Mouse (Mus musculus): ENCODE measurements around the gene Luzp1.

The Luzp1 gene

GRCm38 (mm10) chr4:136469371-136469903, at the start of gene Luzp1:
Gene Luzp1 (plus strand): TSS chr4:136469761.
- DNase-seq (ENCODE audit: low read depth, low spot score), result peak; percentile 95

DNA sequence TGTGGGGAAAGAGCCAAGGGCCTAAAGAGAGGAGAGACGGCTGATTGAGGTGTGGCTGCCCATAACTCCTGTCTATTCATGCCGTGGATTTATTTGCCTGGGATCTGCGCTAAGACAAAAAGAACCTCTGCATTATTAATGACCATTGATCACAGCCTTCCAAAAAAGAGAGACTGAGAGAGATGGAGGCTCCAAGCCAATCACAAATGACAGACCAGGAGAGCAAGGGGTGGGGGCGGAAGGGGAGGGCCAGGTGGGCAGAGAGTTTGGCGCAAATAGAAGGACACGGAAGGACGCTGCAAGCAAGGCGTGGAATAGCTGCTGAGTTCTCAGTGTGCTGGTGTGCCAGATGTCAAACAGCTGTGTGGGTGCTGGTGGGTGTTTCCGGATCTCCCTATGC, 46.3 kb upstream of the Luzp1 start, which contains the start of gene Htr1d:
Gene Htr1d, plus strand, starts transcription at position 301 of the 400 bp plus-strand sequence.
- no peak for DNase-seq (ENCODE audit: low read depth, low spot score)

- DNase-seq (ENCODE audit: low read depth, low spot score), result no peak
Measured at GRCm38 (mm10) chr4:136424120-136424999, 45.2 kb upstream of the Luzp1 start.

GRCm38 (mm10) chr4:136425000-136425288, 44.6 kb upstream of the Luzp1 start:
- peak; percentile 37 for DNase-seq (ENCODE audit: low read depth, low spot score)

- no peak for DNase-seq (ENCODE audit: low read depth, low spot score)
Measured at GRCm38 (mm10) chr4:136430609-136431375, 38.8 kb upstream of the Luzp1 start.

GRCm38 (mm10) chr4:136431376-136431693, 38.2 kb upstream of the Luzp1 start:
- peak; percentile 79 for DNase-seq (ENCODE audit: low read depth, low spot score)

DNA sequence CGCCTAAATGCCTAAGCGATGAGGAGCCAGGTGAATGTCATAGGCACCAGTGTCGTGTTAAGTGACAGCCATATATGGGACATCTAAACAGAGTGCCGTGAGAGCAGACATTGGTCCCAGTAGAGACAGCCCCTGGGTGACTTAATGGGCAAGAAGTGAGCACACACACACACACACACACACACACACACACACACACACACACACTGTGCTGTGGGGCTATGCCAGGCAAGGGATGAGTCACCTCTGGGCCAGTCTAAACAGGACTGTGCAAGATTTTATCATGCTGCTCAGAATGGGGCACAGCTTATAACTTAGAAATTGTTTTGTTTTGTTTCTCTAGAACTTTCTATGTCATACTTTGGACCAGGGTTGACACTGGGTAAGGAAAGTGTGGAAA, 35.5 kb upstream of the Luzp1 start:
- DNase-seq (ENCODE audit: low read depth, low spot score), result no peak

DNA sequence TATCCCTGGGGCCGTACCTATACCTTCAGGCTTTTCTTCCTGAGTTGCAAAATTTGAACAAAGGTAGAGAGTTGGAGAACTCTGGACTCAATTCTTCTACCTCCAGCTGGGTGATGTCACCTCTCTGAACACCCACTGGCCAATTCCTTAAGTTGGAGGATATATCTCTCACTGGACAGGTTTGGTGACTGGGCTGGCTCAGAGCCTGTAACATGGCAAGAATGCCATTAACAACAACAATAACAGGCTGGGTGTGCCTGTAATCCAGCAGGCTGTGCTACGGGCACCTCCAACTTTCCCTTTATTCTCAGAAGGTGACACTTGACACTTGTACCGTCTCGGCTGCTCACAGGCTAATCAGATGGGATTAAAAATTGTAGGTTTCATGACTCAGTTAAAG, 30.5 kb upstream of the Luzp1 start:
- DNase-seq (ENCODE audit: low read depth, low spot score), result no peak

DNA sequence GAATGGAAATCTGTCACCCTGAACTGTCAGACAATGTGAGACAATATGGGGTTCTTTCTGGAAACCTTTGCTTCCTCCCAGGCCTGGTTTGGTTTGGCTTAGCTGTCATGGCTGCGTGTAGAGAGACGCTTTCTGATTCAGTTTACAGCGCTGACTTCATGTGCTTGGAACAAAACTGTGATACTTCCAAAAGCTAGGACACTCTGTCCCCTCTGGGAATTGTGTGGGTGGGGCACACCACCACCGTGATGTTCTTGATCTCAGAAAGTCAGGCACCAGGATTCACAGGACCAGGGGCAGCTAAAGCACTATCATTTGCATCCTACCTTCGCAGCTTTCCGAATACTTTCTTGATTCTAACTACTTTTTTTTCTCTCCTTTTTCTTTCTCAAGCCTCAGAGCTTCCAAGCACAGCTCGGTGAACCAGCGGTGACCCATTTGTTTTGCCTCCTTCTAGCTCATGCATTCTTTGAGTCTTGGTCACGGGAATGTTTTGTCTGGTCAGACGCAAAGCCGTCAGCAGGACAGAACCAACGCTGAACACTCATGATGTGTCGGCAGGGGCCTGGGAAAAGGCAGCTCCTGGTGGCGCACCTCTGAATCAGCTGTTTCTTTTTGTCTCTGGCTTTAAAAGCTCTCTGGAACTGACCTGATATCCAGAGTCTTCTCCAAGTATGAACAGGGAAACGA, 28.1 kb upstream of the Luzp1 start:
- DNase-seq (ENCODE audit: low read depth, low spot score), result no peak

GRCm38 (mm10) chr4:136444561-136444960, 25.0 kb upstream of the Luzp1 start:
- peak; percentile 61 for DNase-seq (ENCODE audit: low read depth, low spot score)

- DNase-seq (ENCODE audit: low read depth, low spot score), result no peak
Measured at GRCm38 (mm10) chr4:136449795-136450194, 19.8 kb upstream of the Luzp1 start.

- peak; percentile 35 for DNase-seq (ENCODE audit: low read depth, low spot score)
Measured at GRCm38 (mm10) chr4:136450271-136450670, 19.3 kb upstream of the Luzp1 start.

GRCm38 (mm10) chr4:136451564-136451963, 18.0 kb upstream of the Luzp1 start:
- DNase-seq (ENCODE audit: low read depth, low spot score), result no peak

DNA sequence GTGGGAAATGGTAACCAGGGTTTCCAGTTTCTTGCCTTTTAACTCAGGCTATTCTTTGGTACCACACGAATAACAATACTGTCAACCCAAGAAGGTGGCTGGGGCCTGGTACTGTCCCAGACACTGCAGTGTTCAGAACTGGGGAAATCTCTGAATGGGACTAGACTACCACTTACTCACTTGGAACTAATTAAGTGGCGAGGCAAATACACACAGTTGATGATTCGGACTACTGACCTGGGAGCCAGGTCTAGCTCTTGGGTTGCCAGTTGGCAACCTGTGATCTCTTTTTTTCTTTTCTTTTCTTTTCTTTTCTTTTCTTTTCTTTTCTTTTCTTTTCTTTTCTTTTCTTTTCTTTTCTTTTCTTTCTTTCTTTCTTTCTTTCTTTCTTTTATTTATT, 17.3 kb upstream of the Luzp1 start:
- no peak for DNase-seq (ENCODE audit: low read depth, low spot score)

- DNase-seq (ENCODE audit: low read depth, low spot score), result no peak
Measured at GRCm38 (mm10) chr4:136452792-136453191, 16.8 kb upstream of the Luzp1 start.

DNA sequence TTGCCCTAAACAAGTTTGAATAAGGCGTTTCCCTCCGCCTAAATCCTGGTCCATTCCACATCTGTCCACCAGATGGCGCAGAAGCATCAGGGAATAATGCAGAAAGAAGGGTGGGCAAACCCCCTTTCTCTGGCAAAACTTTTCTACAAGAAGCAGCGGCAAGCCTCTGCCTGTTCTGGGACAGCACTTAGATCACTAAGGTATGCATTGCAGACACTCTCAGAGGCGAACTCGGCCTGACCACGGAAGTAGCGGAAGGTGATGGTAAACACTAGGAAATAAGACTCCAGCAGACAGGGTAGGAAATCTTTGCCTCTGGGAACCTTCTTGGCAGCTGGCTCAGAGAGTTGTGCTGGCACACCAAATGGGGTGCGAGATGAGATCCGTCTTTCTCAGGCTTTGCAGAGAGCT, 14.7 kb upstream of the Luzp1 start:
- peak; percentile 89 for DNase-seq (ENCODE audit: low read depth, low spot score)

DNA sequence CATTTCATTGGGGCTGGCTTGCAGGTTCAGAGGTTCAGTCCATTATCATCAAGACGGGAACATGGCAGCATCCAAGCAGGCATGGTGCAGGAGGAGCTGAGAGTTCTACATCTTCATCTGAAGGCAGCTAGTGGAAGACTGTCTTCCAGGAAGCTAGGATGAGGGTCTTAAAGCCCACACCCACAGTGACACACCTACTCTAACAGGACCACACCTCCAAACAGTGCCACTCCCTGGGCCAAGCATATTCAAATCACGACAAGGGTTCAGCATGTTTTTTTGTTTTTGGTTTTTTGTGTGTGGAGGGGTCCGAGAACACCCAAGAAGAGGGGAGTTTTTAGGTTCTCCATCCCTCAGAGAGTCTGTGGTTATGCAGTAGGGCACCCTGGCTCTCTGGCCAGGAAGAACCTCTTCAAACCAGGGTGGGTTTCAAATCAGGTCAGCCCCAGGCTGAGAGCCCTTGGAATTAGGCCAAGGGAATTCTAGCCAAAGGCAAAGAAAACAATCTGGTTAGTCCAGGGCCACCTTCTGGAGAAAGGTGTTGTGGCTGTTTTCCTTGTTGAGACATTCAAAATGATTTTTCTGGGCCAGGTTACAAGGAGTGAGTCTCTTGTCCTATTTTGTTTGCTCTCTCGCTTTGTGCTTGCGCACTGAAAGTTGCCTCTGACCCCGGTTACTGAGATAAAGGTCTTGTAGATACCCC, 12.9 kb upstream of the Luzp1 start:
- peak; percentile 55 for DNase-seq (ENCODE audit: low read depth, low spot score)

DNA sequence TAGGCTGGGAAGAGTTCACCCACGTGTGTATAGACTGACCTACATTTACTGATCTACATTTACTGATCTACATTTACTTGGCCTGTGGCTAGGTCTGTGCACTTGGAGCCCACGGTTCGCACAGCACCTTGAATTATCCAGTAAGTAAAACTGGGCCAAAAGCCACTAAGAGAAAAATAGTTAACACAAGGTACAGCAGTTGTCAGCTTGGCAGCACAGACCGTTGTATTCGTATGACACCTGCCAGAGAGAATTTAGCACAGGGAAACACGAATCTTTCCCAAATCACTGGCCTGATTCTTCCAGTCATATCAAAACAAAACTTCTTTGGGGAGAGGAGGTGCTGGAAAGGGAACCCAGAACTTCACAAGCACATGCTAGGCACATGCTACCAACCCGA, 11.3 kb upstream of the Luzp1 start:
- no peak for DNase-seq (ENCODE audit: low read depth, low spot score)

DNA sequence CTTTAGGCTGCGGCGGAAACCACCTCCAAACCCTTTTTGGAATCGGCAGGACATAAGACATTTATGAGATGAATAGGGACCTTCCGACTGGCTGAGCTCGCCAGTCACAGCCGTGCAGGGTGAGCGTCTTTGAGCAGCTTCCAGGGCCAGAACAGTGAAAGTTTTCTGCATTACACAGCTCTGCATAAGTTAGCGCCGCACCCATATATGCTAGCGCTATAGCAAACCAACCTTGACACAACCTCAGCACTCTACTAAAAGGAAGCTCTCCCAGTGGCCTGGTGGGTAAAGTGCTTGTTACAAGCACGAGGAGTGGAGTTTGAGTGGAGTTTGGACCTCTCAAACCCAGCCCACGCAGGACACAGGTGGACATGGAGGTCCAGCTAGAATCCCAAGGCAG, 10.4 kb upstream of the Luzp1 start:
- DNase-seq (ENCODE audit: low read depth, low spot score), result peak; percentile 58

DNA sequence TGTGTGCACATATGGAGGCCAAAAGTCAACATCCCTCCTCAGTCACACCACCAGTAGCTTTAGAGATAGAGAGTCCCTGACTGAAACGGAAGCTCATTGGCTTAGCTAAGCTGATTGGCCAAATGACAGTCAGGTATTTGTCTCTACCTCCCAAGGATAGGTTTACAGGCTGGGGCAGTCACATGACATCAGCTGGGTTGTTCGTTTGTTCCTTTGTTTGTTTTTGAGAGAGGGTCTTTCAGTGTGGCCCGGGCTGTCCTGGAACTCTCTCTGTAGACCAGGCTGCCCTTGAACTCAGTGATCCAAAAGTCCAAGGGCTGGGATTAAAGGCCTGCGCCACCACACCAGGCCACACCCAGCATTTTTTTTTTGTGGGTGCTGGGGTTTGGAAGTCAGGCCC, 8.4 kb upstream of the Luzp1 start:
- peak; percentile 94 for DNase-seq (ENCODE audit: low read depth, low spot score)

DNA sequence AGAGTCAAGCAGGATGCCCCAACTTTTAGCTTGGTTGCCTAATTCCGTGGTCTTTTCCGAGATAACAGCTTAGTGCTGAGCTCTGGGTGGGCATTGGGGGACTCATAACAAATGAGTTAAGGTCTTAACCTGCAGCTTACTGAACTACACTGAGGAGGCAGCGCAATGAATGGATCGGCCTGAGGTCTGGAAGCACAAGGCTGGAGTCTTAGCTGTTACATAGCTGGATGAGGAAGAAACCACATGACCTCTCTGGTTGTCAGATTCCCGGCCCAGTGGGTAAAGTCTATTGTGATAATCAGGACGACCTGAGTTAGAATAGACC, 7.8 kb upstream of the Luzp1 start:
- no peak for DNase-seq (ENCODE audit: low read depth, low spot score)

Data from ES-CJ7 (cell line).